Comparison of ENCODE assay signal across 25 mouse cellular contexts in genomic region chr1:71880480-71880879, GRCm38 (mm10).
DNase-seq lines count a peak whose midpoint lies in the region; ATAC-seq and TF ChIP-seq lines count a peak whose summit lies in the region.
"Had no signal": no experiment of that assay in that cellular context is flagged by ENCODE, and none has a peak within 500 bp of the region (broad histone marks: within the 10 kb centered on the region; RNA-seq: fewer than 3 reads in every experiment).

No protein-coding gene starts in this region.

- H3K27me3 ChIP-seq in lung, embryonic 14.5 days (ENCODE audit: insufficient read depth, low read length), result no peaks in the 10 kb centered on the region
- no peaks in the 10 kb centered on the region for H3K27me3 ChIP-seq in lung, postnatal 0 days (replicated peaks; ENCODE audit: insufficient read depth, low read length)
- H3K27me3 ChIP-seq: embryonic facial prominence, embryonic 13.5 days; forebrain, embryonic 15.5 days; heart, embryonic 13.5 days; hindbrain, embryonic 12.5 days; hindbrain, embryonic 15.5 days had no signal

- no peak overlapping the region for H3K9ac ChIP-seq in lung, embryonic 14.5 days
- no peak overlapping the region for H3K9ac ChIP-seq in lung, postnatal 0 days (replicated peaks; ENCODE audit: low read depth)
- H3K9ac ChIP-seq: embryonic facial prominence, embryonic 13.5 days; forebrain, embryonic 15.5 days; heart, embryonic 13.5 days; hindbrain, embryonic 12.5 days; hindbrain, embryonic 15.5 days had no signal

- no peak for TF ChIP-seq POLR2A in embryonic fibroblast, embryonic 13.5 days (IDR thresholded peaks at IDR 0.05; ENCODE audit: low read depth, low read length)

- H3K36me3 ChIP-seq in lung, embryonic 14.5 days (ENCODE audit: insufficient read depth), result no peaks in the 10 kb centered on the region
- H3K36me3 ChIP-seq in lung, postnatal 0 days (ENCODE audit: insufficient read depth, low read length), result no peaks in the 10 kb centered on the region
- H3K36me3 ChIP-seq: embryonic facial prominence, embryonic 10.5 days; embryonic facial prominence, embryonic 13.5 days; forebrain, embryonic 15.5 days; heart, embryonic 10.5 days; heart, embryonic 13.5 days; hindbrain, embryonic 12.5 days; hindbrain, embryonic 15.5 days had no signal

- no peaks in the 10 kb centered on the region; the same call in 1 of the 2 replicates for H3K4me1 ChIP-seq in lung, embryonic 14.5 days (ENCODE audit: insufficient read depth)
- no peaks in the 10 kb centered on the region for H3K4me1 ChIP-seq in lung, postnatal 0 days (ENCODE audit: insufficient read depth, low read depth, low read length)
- H3K4me1 ChIP-seq in embryonic fibroblast, embryonic 13.5 days (ENCODE audit: control insufficient read depth, insufficient read depth, low read length), result peaks cover 12% of the 10 kb centered on the region
- H3K4me1 ChIP-seq: forebrain, embryonic 15.5 days; heart, embryonic 13.5 days; hindbrain, embryonic 12.5 days; hindbrain, embryonic 15.5 days had no signal

- 0 out of 2 replicates have a peak overlapping the region, but pooled peaks have one; percentile 16 for H3K27ac ChIP-seq in lung, embryonic 14.5 days (ENCODE audit: low read depth)
- H3K27ac ChIP-seq in lung, postnatal 0 days (ENCODE audit: low read length), result no peak overlapping the region
- peak overlapping the region; percentile 98 for H3K27ac ChIP-seq in embryonic fibroblast, embryonic 13.5 days (ENCODE audit: insufficient read depth, low read length)
- H3K27ac ChIP-seq in layer of hippocampus, adult 2 months, result no peak overlapping the region
- H3K27ac ChIP-seq: embryonic facial prominence, embryonic 10.5 days; embryonic facial prominence, embryonic 13.5 days; forebrain, embryonic 15.5 days; heart, adult 2 months; heart, embryonic 10.5 days; heart, embryonic 13.5 days; hindbrain, embryonic 12.5 days; hindbrain, embryonic 15.5 days had no signal

- H3K4me3 ChIP-seq in lung, embryonic 14.5 days (ENCODE audit: low read depth, low read length), result no peak overlapping the region
- H3K4me3 ChIP-seq in lung, postnatal 0 days (ENCODE audit: low read depth, low read length), result no peak overlapping the region
- H3K4me3 ChIP-seq in embryonic fibroblast, embryonic 13.5 days (ENCODE audit: insufficient read depth, low read length), result no peak overlapping the region
- no peak overlapping the region for H3K4me3 ChIP-seq in layer of hippocampus, adult 2 months
- H3K4me3 ChIP-seq: embryonic facial prominence, embryonic 10.5 days; embryonic facial prominence, embryonic 13.5 days; forebrain, embryonic 15.5 days; heart, adult 2 months; heart, embryonic 10.5 days; heart, embryonic 13.5 days; hindbrain, embryonic 12.5 days; hindbrain, embryonic 15.5 days had no signal

- no peak for DNase-seq in lung, embryonic 14.5 days
- no peak for DNase-seq in lung, postnatal 0 days (ENCODE audit: low spot score)
- DNase-seq in 3T3-L1 (ENCODE audit: low read depth, low spot score), result peak; percentile 80
- DNase-seq in Muller cell, postnatal 12 days (ENCODE audit: inconsistent ontology term), result peak; percentile 89
- no peak for DNase-seq in layer of hippocampus, adult 2 months (ENCODE audit: low spot score in 2 of 2)
- DNase-seq in cerebellum, adult 8-10 months, result no peak
- DNase-seq: adrenal gland, adult 2 months; adrenal gland, postnatal 14 days; cerebellum, adult 11 months; cerebellum, adult 2 months; cerebellum, postnatal 14 days; embryo, embryonic 11 days; gastrocnemius, postnatal 25 days; heart, adult 2 months; kidney, adult 8-10 months had no signal

- TF ChIP-seq EP300 in lung, postnatal 0 days (IDR thresholded peaks at IDR 0.05), result no peak

- 63% methylated on average over 6 of the region's 6 CpGs for WGBS in lung, embryonic 14.5 days
- WGBS in lung, postnatal 0 days, result 61% methylated on average over 6 of the region's 6 CpGs

- no peak for TF ChIP-seq CTCF in lung, embryonic 14.5 days (IDR thresholded peaks at IDR 0.05; ENCODE audit: low read depth)
- TF ChIP-seq CTCF in lung, postnatal 0 days (IDR thresholded peaks at IDR 0.05), result no peak
- no peak for TF ChIP-seq CTCF in embryonic fibroblast, embryonic 13.5 days (IDR thresholded peaks at IDR 0.05; ENCODE audit: borderline replicate concordance, insufficient read depth, low read length)
- TF ChIP-seq CTCF in layer of hippocampus, adult 2 months (conservative IDR thresholded peaks at IDR 0.05), result no peak

- no peaks in the 10 kb centered on the region for H3K9me3 ChIP-seq in lung, embryonic 14.5 days (ENCODE audit: low read depth, low read length)
- no peaks in the 10 kb centered on the region for H3K9me3 ChIP-seq in lung, postnatal 0 days (ENCODE audit: low read length)
- H3K9me3 ChIP-seq: embryonic facial prominence, embryonic 10.5 days; embryonic facial prominence, embryonic 13.5 days; forebrain, embryonic 15.5 days; heart, embryonic 10.5 days; heart, embryonic 13.5 days; hindbrain, embryonic 12.5 days; hindbrain, embryonic 15.5 days had no signal

- no peak overlapping the region for H3K4me2 ChIP-seq in lung, embryonic 14.5 days
- H3K4me2 ChIP-seq in lung, postnatal 0 days (replicated peaks; ENCODE audit: low read depth, low read length), result no peak overlapping the region
- H3K4me2 ChIP-seq: embryonic facial prominence, embryonic 13.5 days; forebrain, embryonic 15.5 days; heart, embryonic 13.5 days; hindbrain, embryonic 12.5 days; hindbrain, embryonic 15.5 days had no signal

- ATAC-seq in lung, embryonic 14.5 days (ENCODE audit: insufficient read depth), result no peak
- no peak for ATAC-seq in lung, postnatal 0 days
- ATAC-seq in erythroblast, adult 5-6 weeks (replicated peaks; ENCODE audit: low FRiP score, poor library complexity, severe bottlenecking), result no peak
- ATAC-seq: intestine, postnatal 0 days had no signal

Comparison
In these comparisons a context has a peak if more than half of its experiments do, and no peak if none do; other contexts are left out.
1. H3K27ac ChIP-seq: peak in lung, embryonic 14.5 days (single experiment) and embryonic fibroblast, embryonic 13.5 days (single experiment); none in lung, postnatal 0 days (single experiment) and layer of hippocampus, adult 2 months (single experiment).
2. DNase-seq: peak in 3T3-L1 (single experiment) and Muller cell, postnatal 12 days (single experiment); none in lung, embryonic 14.5 days (single experiment), lung, postnatal 0 days (single experiment), layer of hippocampus, adult 2 months (0 of 2) and cerebellum, adult 8-10 months (single experiment).